Mouse (Mus musculus) heart, embryonic 13.5 days (tissue): ENCODE data around the gene Rbm12. TPM values are rescaled to one million over a fixed set of nuclear protein-coding genes. Genes with fewer than 3 reads are reported as not detected.

Experiments
- ATAC-seq: fragments of 200-750 bp; cut with Nextera tagmentation; 2 replicates; pipeline ENCODE4 v1.8.0; 2017; ENCODE audit warnings: moderate TSS enrichment; ENCODE audit not compliant: insufficient number of reproducible peaks, low FRiP score, low TSS enrichment; ENCODE audit errors: extremely low read depth
- H3K27ac ChIP-seq: fragments of 300-500 bp; sonication (generic); replicated peaks from 2 replicates; pipeline ENCODE4 v1.5.1; 2015; ENCODE audit warnings: moderate library complexity, mild to moderate bottlenecking, inconsistent platforms
- H3K27me3 ChIP-seq: fragments of 300-500 bp; sonication (generic); replicated peaks from 2 replicates; pipeline ENCODE4 v1.6.1; 2015; ENCODE audit warnings: mild to moderate bottlenecking, inconsistent platforms
- H3K36me3 ChIP-seq: fragments of 300-500 bp; sonication (generic); 2 replicates; pipeline ENCODE4 v1.6.1; 2015; ENCODE audit warnings: mild to moderate bottlenecking, inconsistent platforms
- H3K4me1 ChIP-seq: fragments of 300-500 bp; sonication (generic); 2 replicates; pipeline ENCODE4 v1.6.1; 2015; ENCODE audit warnings: inconsistent platforms
- H3K4me2 ChIP-seq: fragments of 300-500 bp; sonication (generic); 2 replicates; pipeline ENCODE4 v1.6.1; 2015; ENCODE audit warnings: inconsistent platforms, mild to moderate bottlenecking, moderate library complexity
- H3K4me3 ChIP-seq: fragments of 300-500 bp; sonication (generic); 2 replicates; pipeline ENCODE4 v1.5.1; 2015; ENCODE audit warnings: moderate library complexity, mild to moderate bottlenecking, inconsistent platforms
- H3K9ac ChIP-seq: fragments of 300-500 bp; sonication (generic); 2 replicates; pipeline ENCODE4 v1.6.1; 2015; ENCODE audit warnings: inconsistent platforms, mild to moderate bottlenecking, moderate library complexity
- H3K9me3 ChIP-seq: fragments of 300-500 bp; sonication (generic); 2 replicates; pipeline ENCODE4 v1.6.1; 2016; ENCODE audit warnings: inconsistent platforms
- WGBS: fragments of 180-500 bp; shearing (Covaris S2); methylation state at CpG from one replicate; pipeline ENCODE4 v1.1.7; 2015; ENCODE audit warnings: mixed read lengths; 5-methylcytosine and 5-hydroxymethylcytosine counted together
- polyA plus RNA-seq: library from polyadenylated mRNA; unstranded; fragments of >200 nt; fragmentation: Nextera tagmentation; extraction: Ambion mirVana; gene quantifications from 2 replicates; pipeline ENCODE4 v1.2.1, GENCODE M21; 2015

The Rbm12 gene
- polyA plus RNA-seq, 1 experiment from 2014 or later = 20.4 TPM

DNA sequence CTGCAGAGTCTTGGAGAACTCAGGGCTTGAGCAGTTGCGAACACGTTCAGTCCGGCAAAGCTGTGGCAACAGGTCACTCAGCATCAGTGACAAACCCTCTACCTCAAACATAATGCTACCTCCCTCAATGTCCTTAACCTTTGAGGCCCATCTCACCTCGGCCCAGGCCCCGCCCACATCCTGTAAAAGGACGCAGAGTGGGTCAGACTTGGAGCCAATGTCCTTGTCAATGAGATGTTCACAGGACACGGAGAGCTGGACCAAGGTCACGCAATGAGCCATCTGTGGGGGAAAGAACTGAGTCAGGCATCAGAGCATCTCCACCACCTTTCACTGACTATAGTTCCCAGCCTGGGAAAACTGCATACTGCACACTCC is 32.6 kb downstream of the Rbm12 start:
- no peak for ATAC-seq
- Histone ChIP-seq H3K4me3 (no peak overlapping the region), H3K27me3 (no peaks in the 10 kb centered on the region), H3K9me3 (no peaks in the 10 kb centered on the region), H3K4me1 (peaks cover 43% of the 10 kb centered on the region), H3K27ac (peak overlapping the region; percentile 24; the same call in 1 of the 2 replicates), H3K4me2 (no peak overlapping the region), H3K9ac (no peak overlapping the region), H3K36me3 (peaks cover 49% of the 10 kb centered on the region)
- whole genome bisulfite sequencing = 74% methylated on average over 8 of the region's 8 CpGs

DNA sequence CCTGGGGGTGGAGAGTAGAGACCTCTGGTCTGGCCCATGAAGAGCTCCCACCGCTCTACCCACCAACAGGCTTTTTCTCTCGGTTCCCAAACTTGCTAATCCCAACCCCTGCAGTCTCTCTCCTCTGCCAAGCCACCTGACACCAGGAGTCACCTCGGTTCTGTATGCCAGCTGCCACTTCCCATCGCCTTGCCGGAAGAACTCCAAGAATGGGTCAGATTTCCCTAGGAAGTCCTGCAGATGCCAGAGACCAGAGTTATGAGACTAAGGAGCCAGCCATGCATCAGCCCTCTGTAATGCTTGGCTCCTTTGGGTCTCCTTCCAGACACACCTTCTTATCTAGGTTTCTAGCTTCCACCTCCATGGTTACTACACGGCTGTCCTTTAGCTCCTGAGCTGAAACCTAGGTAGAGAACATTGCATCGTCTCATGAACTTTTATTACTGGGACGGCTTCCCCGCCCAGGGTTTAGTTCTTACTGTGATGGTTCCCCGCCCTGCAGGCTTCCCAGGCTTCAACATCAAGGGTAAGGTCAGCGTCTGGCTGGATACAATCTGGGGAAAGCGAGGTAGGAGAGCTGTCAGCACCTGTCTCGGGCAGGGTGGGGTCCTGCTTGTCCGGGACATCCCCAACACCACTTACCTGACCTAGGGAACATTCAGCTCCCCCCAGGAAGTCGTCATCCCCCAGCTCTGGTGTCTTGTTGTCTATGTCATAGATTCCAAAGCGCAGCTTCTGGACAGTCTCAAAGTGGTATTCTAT is 33.2 kb downstream of the Rbm12 start:
- ATAC-seq = no peak
- no peak overlapping the region for H3K4me2 ChIP-seq
- H3K36me3 ChIP-seq = peaks cover 55% of the 10 kb centered on the region
- H3K27me3 ChIP-seq = no peaks in the 10 kb centered on the region
- no peaks in the 10 kb centered on the region for H3K9me3 ChIP-seq
- H3K4me3 ChIP-seq = no peak overlapping the region
- no peak overlapping the region for H3K9ac ChIP-seq
- WGBS = 86% methylated on average over 16 of the region's 16 CpGs
- no peak overlapping the region for H3K27ac ChIP-seq
- peaks cover 43% of the 10 kb centered on the region for H3K4me1 ChIP-seq

GRCm38 (mm10) chr2:156077461-156077860 is 34.3 kb downstream of the Rbm12 start:
- ATAC-seq = no peak
- H3K4me3 ChIP-seq = no peak overlapping the region
- H3K9me3 ChIP-seq = no peaks in the 10 kb centered on the region
- 84% methylated on average over 7 of the region's 7 CpGs for WGBS
- no peak overlapping the region for H3K27ac ChIP-seq
- H3K36me3 ChIP-seq = peaks cover 66% of the 10 kb centered on the region
- no peak overlapping the region for H3K9ac ChIP-seq
- peaks cover 33% of the 10 kb centered on the region for H3K4me1 ChIP-seq
- no peaks in the 10 kb centered on the region for H3K27me3 ChIP-seq
- no peak overlapping the region for H3K4me2 ChIP-seq

- WGBS = 91% methylated on average over 15 of the region's 15 CpGs
- no peak overlapping the region for H3K4me2 ChIP-seq
- no peak overlapping the region for H3K4me3 ChIP-seq
- H3K27me3 ChIP-seq = no peaks in the 10 kb centered on the region
- no peak for ATAC-seq
- H3K9me3 ChIP-seq = no peaks in the 10 kb centered on the region
- H3K36me3 ChIP-seq = peaks cover 99% of the 10 kb centered on the region
- H3K9ac ChIP-seq = no peak overlapping the region
- H3K4me1 ChIP-seq = no peaks in the 10 kb centered on the region
- no peak overlapping the region for H3K27ac ChIP-seq
These were observed 38.1 kb downstream of the Rbm12 start for GRCm38 (mm10) chr2:156073725-156074124.

DNA sequence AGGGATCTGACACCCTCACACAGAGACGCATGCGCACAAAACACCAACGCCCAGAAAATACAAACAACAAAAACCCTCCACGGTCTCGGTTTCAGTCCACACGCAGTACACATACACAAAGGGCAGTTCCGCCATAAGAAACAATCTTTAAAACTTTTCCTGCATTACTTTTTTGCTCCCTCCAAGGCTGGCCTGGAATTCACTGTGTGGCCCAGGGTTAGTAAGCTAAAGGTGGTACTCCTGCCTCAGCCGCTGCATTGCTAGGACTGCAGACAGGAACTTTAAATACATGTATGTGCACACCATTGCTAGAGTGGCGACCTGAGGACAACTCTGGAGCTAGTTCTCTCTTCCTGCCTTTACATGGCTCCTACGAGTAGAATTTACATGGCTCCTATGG is 40.5 kb downstream of the Rbm12 start:
- Histone ChIP-seq H3K4me1 (peaks cover 4% of the 10 kb centered on the region), H3K36me3 (peaks cover 83% of the 10 kb centered on the region), H3K27me3 (no peaks in the 10 kb centered on the region), H3K9ac (no peak overlapping the region), H3K4me3 (no peak overlapping the region), H3K27ac (no peak overlapping the region), H3K9me3 (no peaks in the 10 kb centered on the region), H3K4me2 (no peak overlapping the region)
- WGBS = 95% methylated on average over 10 of the region's 10 CpGs
- no peak for ATAC-seq

DNA sequence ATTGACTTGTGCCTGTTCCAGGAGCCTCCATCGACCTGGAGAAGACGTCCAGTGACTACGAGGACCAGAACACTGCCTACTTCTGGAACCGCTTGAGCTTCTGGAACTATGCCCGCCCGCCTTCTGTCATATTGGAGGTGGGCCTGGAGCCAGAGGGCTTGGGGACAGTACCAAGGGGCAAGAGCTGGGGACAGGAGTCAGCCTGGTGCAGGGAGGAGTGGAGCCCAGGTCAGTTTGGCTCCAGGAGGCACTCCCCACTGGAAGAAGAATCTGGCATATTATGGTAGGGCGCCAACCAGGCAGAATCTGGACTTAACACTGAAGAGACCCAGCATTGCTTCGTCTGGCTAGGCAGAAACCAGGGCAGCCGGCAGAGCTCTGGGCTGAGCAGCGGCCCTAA is 43.9 kb downstream of the Rbm12 start:
- no peak overlapping the region for H3K9ac ChIP-seq
- H3K27me3 ChIP-seq = no peaks in the 10 kb centered on the region
- no peak for ATAC-seq
- H3K36me3 ChIP-seq = peaks cover 50% of the 10 kb centered on the region
- no peak overlapping the region for H3K27ac ChIP-seq
- H3K9me3 ChIP-seq = no peaks in the 10 kb centered on the region
- no peak overlapping the region for H3K4me2 ChIP-seq
- peaks cover 13% of the 10 kb centered on the region for H3K4me1 ChIP-seq
- WGBS = 86% methylated on average over 10 of the region's 10 CpGs
- no peak overlapping the region for H3K4me3 ChIP-seq

GRCm38 (mm10) chr2:156066126-156066525 is 45.7 kb downstream of the Rbm12 start:
- H3K9me3 ChIP-seq = no peaks in the 10 kb centered on the region
- peak overlapping the region; percentile 86 for H3K9ac ChIP-seq
- peaks cover 33% of the 10 kb centered on the region for H3K36me3 ChIP-seq
- H3K4me3 ChIP-seq = peak overlapping the region; percentile 74
- H3K27me3 ChIP-seq = no peaks in the 10 kb centered on the region
- ATAC-seq = 0 out of 2 replicates have a peak, but pooled peaks have one; percentile 7
- peaks cover 13% of the 10 kb centered on the region for H3K4me1 ChIP-seq
- H3K4me2 ChIP-seq = peak overlapping the region; percentile 95
- 33% methylated on average over 10 of the region's 10 CpGs for WGBS
- no peak overlapping the region for H3K27ac ChIP-seq

GRCm38 (mm10) chr2:156065099-156066041 is 46.4 kb downstream of the Rbm12 start, which contains the start of gene Spag4:
Gene Spag4 (plus strand): TSS chr2:156065175.
- peak within 1 kb of the TSS; percentile 78 for H3K27ac ChIP-seq
- ATAC-seq = peak; percentile 79
- under 1% methylated on average over 78 of the region's 81 CpGs for WGBS
- H3K27me3 ChIP-seq = no peaks in the 10 kb centered on the region
- peak within 1 kb of the TSS; percentile 74 for H3K4me3 ChIP-seq
- H3K9me3 ChIP-seq = no peaks in the 10 kb centered on the region
- H3K9ac ChIP-seq = peak within 1 kb of the TSS; percentile 86
- H3K4me1 ChIP-seq = peaks cover 13% of the 10 kb centered on the region
- H3K4me2 ChIP-seq = peak within 1 kb of the TSS; percentile 95
- peaks cover 25% of the 10 kb centered on the region for H3K36me3 ChIP-seq

DNA sequence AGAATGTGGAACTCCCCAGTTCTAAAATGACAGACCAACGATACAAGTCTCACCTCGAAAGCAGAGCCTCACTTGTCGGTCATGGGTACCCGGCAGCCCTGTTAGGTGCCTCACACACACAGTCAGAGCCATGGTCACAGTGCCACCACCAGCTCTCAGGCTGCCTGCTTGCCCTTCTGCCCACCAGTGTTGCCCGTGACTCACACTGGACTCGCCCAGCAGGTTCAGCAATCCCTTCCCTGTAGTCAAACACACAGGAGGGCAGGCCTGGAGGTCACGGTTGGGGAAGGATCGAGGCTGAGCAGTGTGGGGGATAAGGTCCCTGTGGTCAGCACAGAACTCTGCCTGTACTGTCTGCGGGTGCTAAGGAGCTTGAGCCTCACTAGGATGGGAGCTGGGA is 59.0 kb downstream of the Rbm12 start, which contains the start of gene Fer1l4:
Gene Fer1l4 (minus strand): TSS at position 132 of the 400 bp plus-strand sequence.
- Histone ChIP-seq H3K9me3 (no peaks in the 10 kb centered on the region), H3K36me3 (no peaks in the 10 kb centered on the region), H3K9ac (no peak within 1 kb of the TSS), H3K27me3 (peaks cover 38% of the 10 kb centered on the region), H3K4me3 (no peak within 1 kb of the TSS), H3K27ac (no peak within 1 kb of the TSS), H3K4me1 (no peaks in the 10 kb centered on the region; the same call in 1 of the 2 replicates), H3K4me2 (no peak within 1 kb of the TSS)
- no peak for ATAC-seq
- 78% methylated on average over 9 of the region's 9 CpGs for WGBS

- no peak for ATAC-seq
- H3K9ac ChIP-seq = no peak overlapping the region
- H3K27ac ChIP-seq = no peak overlapping the region
- H3K4me1 ChIP-seq = no peaks in the 10 kb centered on the region; the same call in 1 of the 2 replicates
- H3K9me3 ChIP-seq = no peaks in the 10 kb centered on the region
- 5% methylated on average over 19 of the region's 19 CpGs for WGBS
- no peaks in the 10 kb centered on the region for H3K36me3 ChIP-seq
- peaks cover 65% of the 10 kb centered on the region for H3K27me3 ChIP-seq
- peak overlapping the region; percentile 8; the same call in 1 of the 2 replicates for H3K4me3 ChIP-seq
- peak overlapping the region; percentile 48 for H3K4me2 ChIP-seq
These were observed 63.8 kb downstream of the Rbm12 start for GRCm38 (mm10) chr2:156047929-156048328.

GRCm38 (mm10) chr2:156042903-156043302 is 68.9 kb downstream of the Rbm12 start:
- peaks cover 28% of the 10 kb centered on the region for H3K27me3 ChIP-seq
- ATAC-seq = no peak
- H3K9ac ChIP-seq = no peak overlapping the region
- 80% methylated on average over 8 of the region's 8 CpGs for WGBS
- H3K4me2 ChIP-seq = no peak overlapping the region
- H3K4me1 ChIP-seq = no peaks in the 10 kb centered on the region; the same call in 1 of the 2 replicates
- H3K27ac ChIP-seq = no peak overlapping the region
- H3K36me3 ChIP-seq = no peaks in the 10 kb centered on the region
- no peak overlapping the region for H3K4me3 ChIP-seq
- H3K9me3 ChIP-seq = no peaks in the 10 kb centered on the region
